Mouse (Mus musculus) embryonic fibroblast, embryonic 13.5 days (primary cell): Measurements from ENCODE around the gene Lrrc9.

Source experiments
- CTCF ChIP-seq: IDR thresholded peaks from 2 replicates; pipeline ENCODE4 v1.5.1; 2011; ENCODE audit warnings: mild to moderate bottlenecking, control low read depth, low read length, moderate library complexity, borderline replicate concordance; ENCODE audit not compliant: insufficient read depth
- POLR2A ChIP-seq: IDR thresholded peaks from 2 replicates; pipeline ENCODE4 v1.6.1; 2011; ENCODE audit warnings: low read depth, mild to moderate bottlenecking, control low read depth, low read length, moderate library complexity

DNA sequence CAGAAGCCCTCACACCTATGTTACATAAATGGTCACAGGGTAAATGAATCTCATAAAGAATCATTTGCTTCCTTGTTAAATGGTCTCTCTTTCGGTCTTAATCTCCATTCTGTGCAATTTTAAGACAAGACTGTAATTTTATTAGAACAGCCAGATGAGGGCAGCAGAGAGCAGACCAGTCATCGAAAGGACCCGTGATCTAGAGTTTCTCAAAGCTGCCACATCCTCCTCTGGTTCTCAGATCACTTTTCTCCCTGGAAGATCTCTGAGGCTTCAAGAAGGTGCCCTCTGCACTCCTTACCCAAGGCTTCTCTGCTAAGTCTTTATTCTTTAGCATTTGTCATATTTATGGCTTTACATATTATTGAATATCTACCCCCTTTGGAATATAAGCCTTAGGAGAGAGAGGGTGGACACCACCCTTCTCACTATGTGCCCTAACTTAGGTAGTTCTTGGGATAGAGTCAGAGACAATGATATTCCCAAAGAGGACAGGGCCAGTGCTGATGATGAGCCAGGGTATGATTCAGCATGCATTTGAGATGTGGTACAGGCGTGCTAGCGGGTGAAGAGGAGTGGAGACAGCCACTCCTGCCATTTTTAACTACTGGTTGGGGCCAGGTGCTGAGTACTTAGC, 20.3 kb downstream of the Lrrc9 start:
- no peak for TF ChIP-seq CTCF
- no peak for TF ChIP-seq POLR2A
